Mouse (Mus musculus) Muller cell, postnatal 12 days (primary cell): ENCODE measurements at regions not wholly inside any gene's neighbourhood (a gene's known extent, or its start where the extent isn't known, plus 50 kb on each side); places are given as distances from the start of the nearest gene placed in this dataset.
A peak's percentile ranks its signal among the peaks of the same experiment; 100 is the strongest.

Source experiments
- DNase-seq: peaks from one replicate; pipeline ENCODE4 v3.0.0-alpha.2; 2015; ENCODE audit errors: inconsistent ontology term

DNA sequence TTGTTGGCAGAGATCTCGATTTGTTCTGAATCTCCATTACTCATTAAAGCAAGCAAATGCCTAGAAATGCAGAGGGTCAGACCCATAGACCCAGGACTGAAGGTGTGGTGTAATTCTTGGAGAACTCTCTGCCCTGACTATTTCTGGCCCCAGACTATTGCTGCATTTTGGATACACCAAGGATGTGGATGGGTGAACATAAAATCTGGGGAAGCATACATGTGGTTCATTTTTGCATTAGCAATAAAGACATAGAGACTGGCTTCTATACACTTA is 303.0 kb downstream of the Meis1 start:
- no peak for DNase-seq

GRCm38 (mm10) chr11:18715050-18715850 is 303.5 kb downstream of the Meis1 start:
- no peak for DNase-seq

DNA sequence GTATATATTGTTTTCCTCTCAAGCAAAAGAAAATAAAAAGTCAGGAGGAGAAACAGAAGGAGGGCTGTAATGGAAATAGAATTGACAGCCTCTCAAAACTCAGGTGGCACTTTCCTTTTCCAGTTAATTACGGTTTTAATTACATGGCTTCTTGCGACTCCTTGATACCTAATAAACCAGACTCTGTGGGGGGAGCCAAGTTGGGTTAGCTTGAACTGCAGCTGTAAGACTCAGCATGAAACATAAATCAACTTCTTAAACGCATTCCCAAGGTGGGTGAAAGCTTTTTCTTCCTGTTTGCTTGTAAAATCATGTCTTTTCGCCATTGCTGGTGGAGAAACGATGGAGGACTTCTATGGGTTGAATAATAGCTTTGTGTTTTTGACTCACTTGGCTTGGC is 304.4 kb downstream of the Meis1 start:
- DNase-seq = no peak

DNA sequence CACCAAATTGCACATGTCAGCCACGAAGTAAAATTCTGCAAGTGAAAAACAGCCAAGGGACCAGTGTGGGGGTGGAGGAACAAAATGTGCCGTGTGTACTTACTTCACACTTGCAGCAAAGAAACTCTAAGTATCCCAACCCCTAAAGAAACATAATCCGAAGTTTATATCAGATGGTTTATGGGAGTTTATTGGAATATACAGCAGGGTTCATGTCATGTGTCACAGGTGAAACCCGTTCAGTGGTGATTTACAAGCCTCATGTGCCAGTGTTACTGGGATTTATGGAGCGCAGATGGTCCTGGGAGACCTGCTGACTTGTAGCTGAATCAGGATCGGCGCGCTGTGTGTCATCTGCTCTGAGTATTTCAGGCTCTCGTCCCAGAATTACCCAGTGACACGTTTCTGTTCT is 306.1 kb downstream of the Meis1 start:
- DNase-seq = no peak

DNA sequence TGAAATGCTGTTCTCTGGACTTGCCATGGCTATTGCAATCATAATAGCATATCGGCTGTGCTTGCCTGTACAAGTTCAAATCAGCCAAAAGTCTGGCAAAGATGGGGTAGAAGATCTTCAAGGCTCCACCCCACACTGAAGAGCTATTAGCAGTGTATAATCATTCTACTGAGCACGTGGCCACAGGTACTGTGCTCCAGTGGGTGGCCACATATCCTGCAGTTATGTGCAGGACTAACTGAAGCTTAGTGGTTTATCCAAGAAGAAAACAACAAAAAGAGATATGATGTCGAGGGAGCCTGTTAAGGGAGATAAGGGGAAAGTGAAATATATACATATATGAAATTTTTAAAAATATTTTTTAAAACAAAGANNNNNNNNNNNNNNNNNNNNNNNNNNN is 309.2 kb downstream of the Meis1 start:
- DNase-seq = no peak

DNA sequence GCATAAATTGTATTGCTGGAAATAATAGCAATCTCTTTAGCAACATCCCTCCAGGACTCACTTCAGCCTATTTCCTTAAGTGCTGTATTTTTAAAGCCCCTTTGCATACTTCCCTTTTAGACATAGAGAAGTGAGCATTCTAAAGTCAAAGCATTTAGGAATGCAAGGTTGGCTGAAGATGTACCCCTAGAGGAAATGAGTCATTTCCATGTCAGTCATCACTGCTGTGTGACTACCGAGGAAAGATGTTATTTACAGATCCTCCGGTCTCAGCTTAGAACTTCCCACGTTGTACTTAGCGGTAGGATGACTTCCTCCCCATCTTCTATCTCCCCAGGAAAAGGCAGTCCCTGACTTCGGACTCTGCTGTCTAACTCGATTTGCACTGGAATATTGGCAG is 337.2 kb downstream of the Meis1 start:
- DNase-seq = no peak

DNA sequence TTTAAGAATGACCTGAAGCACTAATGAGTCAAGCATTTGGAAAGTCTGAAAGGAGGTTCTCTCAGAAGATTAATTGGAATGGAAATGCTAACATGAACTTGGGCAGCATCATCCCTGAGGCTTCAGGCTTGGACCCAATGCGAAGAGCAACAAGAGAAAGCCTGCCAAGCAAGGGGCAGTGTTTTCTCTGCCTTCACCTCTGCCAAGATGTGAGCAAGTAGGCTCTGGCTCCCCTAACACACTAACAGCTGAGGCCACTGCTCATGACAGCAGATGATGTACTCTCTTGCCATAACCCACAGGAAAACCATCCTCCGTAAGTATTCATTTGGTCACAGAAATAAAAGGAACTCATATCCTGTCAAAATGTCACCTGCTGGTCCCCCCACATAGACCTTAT is 341.9 kb downstream of the Meis1 start:
- peak; percentile 3 for DNase-seq

DNA sequence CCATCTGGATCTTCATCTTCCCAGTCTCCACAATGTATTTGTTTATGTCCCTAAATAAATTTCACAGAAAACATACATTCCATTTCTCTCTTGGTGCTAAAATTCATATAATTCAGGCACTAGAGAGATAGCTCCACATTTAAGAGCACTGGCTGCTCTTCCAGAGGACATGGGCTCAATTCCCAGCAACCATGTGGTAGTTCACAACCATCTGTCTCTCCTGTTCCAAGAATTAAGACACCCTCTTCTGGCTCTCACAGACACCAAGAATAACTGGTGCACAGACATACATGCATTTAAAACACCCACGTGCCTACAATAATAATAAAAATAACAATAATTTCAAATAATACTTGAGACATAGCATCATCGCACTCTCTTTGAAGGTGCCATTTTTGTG is 347.8 kb downstream of the Meis1 start:
- no peak for DNase-seq

- peak; percentile 11 for DNase-seq
Measured at GRCm38 (mm10) chr11:18669322-18669721, 349.5 kb downstream of the Meis1 start.

- DNase-seq = no peak
Measured at GRCm38 (mm10) chr11:18656358-18656757, 362.4 kb downstream of the Meis1 start.

DNA sequence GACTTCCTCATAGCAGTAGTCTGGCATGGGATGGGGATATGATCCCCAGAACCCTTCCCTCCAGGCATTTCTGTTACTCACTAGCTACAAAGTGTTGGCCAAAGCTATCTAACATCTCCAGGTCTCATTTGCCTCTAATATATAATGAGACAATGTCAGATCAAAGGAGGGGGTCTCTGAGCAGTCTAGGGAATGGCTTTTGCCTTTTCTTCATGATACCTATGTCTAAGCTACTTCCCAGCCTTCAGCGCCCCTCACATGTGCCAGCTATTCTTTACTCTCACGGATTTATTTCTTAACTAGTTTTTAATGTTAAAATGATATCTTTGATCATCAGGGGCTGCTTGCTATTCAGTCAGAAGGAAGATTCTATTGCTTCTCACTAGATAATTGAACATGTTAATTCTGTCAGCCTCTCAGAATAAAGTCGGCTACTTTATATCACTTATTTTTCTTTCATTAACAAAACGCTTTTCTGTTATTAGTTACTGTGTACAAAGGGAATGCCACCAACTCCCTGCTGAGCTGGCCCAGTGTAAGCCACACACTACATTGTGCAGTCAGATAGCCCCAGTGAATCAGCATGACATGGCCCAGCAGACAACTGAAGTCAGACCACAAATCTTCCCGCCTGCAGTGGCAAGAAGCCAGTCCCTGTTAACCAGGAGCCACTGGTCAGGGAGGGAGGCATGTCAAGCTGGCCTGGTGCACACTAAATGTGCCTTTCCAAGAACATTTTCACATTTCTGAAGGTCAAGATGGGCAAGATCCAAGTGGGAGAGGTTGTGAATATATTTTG is 386.6 kb downstream of the Meis1 start:
- DNase-seq = peak; percentile 81

GRCm38 (mm10) chr11:18631570-18631969 is 387.2 kb downstream of the Meis1 start:
- DNase-seq = no peak

DNA sequence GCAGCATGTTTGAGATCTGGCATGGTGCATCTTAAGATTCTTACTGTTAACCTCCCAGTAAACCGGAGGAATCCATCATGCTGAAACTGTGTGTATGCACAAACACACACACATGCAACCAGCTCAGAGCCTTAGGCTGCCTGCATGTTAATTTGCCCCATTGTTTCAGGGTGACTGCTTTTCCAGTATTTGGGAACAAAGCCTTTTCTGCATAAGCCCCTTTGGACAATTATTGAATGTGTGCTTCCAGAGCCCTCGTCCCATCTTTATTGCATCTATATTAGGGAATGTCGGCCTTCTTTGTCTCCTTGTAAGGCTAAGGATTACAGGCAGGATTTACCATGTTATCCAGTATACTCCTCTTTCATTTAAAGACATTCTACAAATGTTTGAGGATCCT is 397.0 kb downstream of the Meis1 start:
- peak; percentile 27 for DNase-seq

DNA sequence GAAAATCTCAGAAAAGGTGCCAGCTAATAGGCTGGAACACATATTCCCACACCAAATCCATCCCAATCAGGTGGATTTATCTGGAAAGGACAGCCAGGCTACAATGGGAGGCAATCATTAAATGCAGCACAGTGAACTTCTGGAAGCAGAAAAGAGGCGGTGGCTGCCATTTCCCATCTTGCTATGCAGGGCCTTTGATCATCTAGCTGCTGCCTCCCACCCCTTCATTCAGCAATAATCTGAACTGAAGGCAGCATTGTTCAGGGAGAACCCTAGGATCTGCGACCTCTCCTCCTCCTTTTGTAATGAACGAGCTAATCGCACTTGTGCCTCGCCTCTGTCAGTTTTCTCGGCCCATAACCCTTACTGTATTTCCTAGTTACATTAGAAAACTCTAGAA is 413.9 kb downstream of the Meis1 start:
- DNase-seq = peak; percentile 81

DNA sequence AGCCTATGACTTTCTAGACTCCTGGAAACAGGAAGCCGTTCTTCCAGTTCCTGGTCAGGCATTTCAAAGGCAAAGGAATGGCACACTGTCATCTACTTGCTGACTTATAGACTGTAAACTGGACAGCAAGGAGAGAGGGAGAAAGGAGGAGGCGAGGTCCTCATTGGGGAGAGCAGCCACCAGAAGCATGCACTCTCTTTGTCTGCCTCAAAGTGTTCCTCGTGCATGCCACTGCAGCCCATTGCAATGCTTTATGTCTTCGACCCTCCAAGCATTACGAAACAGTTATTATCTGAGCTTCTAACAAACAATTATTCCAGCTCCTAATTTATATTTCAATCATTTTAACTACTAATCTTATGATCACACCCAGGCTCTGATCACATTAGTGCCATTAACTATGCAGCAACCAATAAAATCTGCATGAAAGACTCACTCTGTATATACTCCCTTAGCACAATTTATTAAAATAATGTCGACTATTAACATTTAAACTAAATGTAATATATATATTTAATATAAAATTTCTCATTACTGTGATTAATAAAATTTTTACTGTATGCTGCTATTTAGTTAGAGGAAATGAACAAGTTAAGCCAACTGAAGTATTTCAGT is 417.1 kb downstream of the Meis1 start:
- no peak for DNase-seq

DNA sequence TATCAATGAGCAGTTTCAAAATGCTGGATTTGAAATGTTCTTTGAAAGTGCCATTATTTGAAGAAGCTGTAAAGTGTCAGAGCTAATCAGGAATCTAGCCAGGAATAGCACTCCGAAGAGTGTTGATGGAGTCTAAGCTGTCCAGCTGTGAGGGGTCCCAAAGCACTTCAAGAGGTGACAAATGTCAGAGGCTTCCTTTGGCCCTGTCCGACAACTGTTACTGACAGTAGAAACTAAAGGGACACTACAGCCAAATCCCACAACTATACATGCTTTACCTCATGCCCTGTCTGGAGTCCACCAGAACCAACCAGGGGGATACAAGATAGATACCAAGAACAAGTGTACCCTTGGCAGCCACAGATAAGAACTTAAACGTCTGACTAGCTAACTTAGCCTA is 420.4 kb downstream of the Meis1 start:
- DNase-seq = no peak

GRCm38 (mm10) chr11:18596996-18597395 is 421.8 kb downstream of the Meis1 start:
- DNase-seq = no peak

GRCm38 (mm10) chr11:18590487-18590886 is 428.3 kb downstream of the Meis1 start:
- DNase-seq = peak; percentile 21

- DNase-seq = no peak
Measured at GRCm38 (mm10) chr11:18586468-18586867, 432.3 kb downstream of the Meis1 start.

DNA sequence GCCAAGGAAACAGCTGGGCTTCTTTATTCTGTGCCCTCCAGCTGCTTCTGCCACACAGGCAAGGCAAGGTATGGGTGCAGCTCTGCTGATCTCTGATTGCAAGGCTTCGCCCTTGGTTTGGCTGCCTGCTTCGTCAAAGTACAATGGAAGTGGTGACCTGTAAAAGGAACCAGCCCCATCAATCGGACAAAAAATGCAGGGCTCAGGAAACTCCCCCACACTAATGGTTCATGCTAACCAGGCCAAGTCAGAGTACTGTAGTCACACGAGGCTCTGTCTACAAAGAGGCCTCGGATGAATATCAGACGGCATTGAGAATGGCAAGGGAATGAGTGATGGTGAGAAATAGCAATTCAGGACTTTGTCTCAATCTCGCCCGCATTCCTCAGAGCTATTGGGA is 433.8 kb downstream of the Meis1 start:
- peak; percentile 69 for DNase-seq

DNA sequence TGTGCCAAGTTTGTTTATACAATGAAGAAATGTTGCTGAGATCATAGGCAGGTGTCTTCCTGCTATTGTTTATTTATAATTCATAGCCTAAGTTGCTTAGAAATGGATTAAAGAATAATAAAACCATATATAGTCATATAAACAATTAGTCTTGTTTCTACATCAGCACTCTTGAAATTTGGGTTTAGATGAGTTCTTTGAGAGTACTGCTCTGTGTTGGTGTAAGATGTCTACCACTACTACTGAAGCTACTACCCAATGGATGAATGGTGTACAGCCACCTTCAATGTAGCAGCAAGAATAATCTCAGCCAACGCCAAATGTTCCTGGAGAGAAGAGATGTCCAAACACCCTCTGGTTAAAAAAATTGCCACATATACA is 436.0 kb downstream of the Meis1 start:
- no peak for DNase-seq

GRCm38 (mm10) chr11:18581997-18582780 is 436.6 kb downstream of the Meis1 start:
- no peak for DNase-seq
